Mouse (Mus musculus): ENCODE results near the gene Dennd1a.

DNA sequence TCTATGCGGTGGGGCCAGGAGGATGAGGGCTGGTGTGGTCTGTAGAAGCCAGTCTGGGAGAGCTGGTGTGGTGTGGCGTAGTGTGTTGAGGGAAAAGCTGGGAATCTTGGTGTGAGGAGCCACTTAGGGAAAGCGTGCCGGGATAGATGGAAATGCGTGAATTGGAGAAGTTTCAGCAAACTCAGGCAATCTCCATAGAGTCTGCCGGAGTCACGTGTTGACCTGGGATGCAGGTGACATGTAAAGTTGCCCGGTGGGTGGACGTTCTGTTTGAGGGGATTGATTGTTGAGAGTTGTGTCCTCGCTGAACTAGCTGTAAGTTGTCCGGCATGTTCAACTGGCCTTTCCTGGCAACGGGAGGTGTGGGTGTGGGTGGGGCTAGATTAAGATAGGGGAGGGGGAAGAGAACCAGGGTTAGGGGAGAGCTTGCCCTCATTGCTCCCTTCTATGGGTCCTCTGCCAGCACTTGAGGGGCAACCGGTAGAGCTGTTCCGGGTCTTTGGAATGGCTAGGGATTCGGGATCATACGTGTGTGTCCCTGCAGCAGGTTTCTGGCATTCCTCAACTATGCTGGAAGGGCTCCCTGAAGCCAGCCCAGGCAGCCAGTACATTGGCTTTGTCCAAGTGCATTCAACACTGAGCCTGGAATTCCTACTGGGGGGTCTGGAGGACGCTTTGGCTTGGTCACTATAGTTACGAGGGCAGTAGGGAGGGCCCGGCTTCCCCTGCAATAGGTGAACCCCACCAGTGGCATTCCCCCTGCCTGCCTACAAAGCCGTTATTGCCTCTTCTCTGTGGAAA is 510.4 kb downstream of the Dennd1a start:
- TF ChIP-seq CTCF (IDR thresholded peaks at IDR 0.05; ENCODE audit: low read depth) (no peak), EP300 (IDR thresholded peaks at IDR 0.05; ENCODE audit: low read depth) (no peak)

Measured in liver, postnatal 0 days (tissue).